Mouse (Mus musculus): Measurements from ENCODE around the gene Cdr2. TPM values are rescaled to one million over a fixed set of nuclear protein-coding genes. Genes with fewer than 3 reads are reported as not detected.
"Not testable (repeated sequence)": the region's sequence is repeated elsewhere in the genome, so short reads cannot be mapped to it uniquely, and the experiment has no call there.

The Cdr2 gene
- polyA plus RNA-seq, 2 experiments = 19.4 to 36.2 TPM

GRCm38 (mm10) chr7:120970112-120970511 lies 12.0 kb downstream of the Cdr2 start:
- 85% methylated on average over 5 of the region's 5 CpGs for WGBS
- TF ChIP-seq POLR2A (IDR thresholded peaks at IDR 0.05; ENCODE audit: borderline replicate concordance, extremely low read depth, insufficient read depth, insufficient read length) = no peak
- DNase-seq (ENCODE audit: low spot score) (no peak), ATAC-seq (ENCODE audit: low FRiP score, low read depth) (no peak)
- H3K4me1 ChIP-seq (ENCODE audit: control insufficient read depth, insufficient read depth, low read length) = 0 out of 2 replicates have a peak, but pooled peaks cover 3% of the 10 kb centered on the region
- H3K9ac ChIP-seq (ENCODE audit: low read depth, low read length, severe bottlenecking) = no peak overlapping the region
- no peak overlapping the region for H3K4me3 ChIP-seq (replicated peaks; ENCODE audit: low read length)
- H3K4me2 ChIP-seq (replicated peaks; ENCODE audit: low read depth, low read length, severe bottlenecking) = no peak overlapping the region
- H3K9me3 ChIP-seq (ENCODE audit: control insufficient read depth, low read length) = no peaks in the 10 kb centered on the region
- no peaks in the 10 kb centered on the region for H3K27me3 ChIP-seq (ENCODE audit: control insufficient read depth, insufficient read depth, low read length)
- H3K36me3 ChIP-seq (ENCODE audit: control insufficient read depth, insufficient read depth, low read length) = peaks cover 25% of the 10 kb centered on the region
- no peak overlapping the region for H3K27ac ChIP-seq (replicated peaks; ENCODE audit: low read depth, low read length)

DNA sequence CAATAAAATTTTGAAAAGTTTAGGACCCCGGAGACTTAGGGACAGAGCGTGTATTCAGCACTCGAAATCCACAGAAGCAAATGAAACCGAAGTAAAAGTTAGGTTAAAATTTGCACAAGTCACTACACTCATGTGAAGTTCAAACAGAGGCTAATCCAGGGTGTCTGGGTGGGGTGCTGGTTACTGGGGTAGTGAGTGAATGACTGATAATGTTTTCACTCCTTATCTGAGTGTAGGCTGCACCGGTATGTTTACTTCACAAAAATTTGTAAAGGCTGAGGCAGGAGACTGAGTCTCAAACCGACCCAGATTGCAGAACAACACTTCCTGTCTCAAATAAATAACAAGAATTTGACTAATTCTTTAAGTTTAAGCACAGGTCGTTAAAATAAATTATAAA lies 12.9 kb downstream of the Cdr2 start:
- Histone ChIP-seq H3K9ac (ENCODE audit: low read depth, low read length, severe bottlenecking) (no peak overlapping the region), H3K4me2 (replicated peaks; ENCODE audit: low read depth, low read length, severe bottlenecking) (no peak overlapping the region), H3K4me3 (replicated peaks; ENCODE audit: low read length) (no peak overlapping the region), H3K36me3 (ENCODE audit: control insufficient read depth, insufficient read depth, low read length) (peaks cover 25% of the 10 kb centered on the region), H3K27me3 (ENCODE audit: control insufficient read depth, insufficient read depth, low read length) (no peaks in the 10 kb centered on the region), H3K9me3 (ENCODE audit: control insufficient read depth, low read length) (no peaks in the 10 kb centered on the region), H3K27ac (replicated peaks; ENCODE audit: low read depth, low read length) (no peak overlapping the region), H3K4me1 (ENCODE audit: control insufficient read depth, insufficient read depth, low read length) (no peaks in the 10 kb centered on the region)
- ATAC-seq (ENCODE audit: low FRiP score, low read depth) = no peak
- no peak for DNase-seq (ENCODE audit: low spot score)
- 84% methylated on average over 7 of the region's 7 CpGs for WGBS
- no peak for TF ChIP-seq POLR2A (IDR thresholded peaks at IDR 0.05; ENCODE audit: borderline replicate concordance, extremely low read depth, insufficient read depth, insufficient read length)

- 79% methylated on average over 5 of the region's 5 CpGs for WGBS
Measured at GRCm38 (mm10) chr7:120963126-120963525, 19.0 kb downstream of the Cdr2 start.

GRCm38 (mm10) chr7:120961893-120962292 lies 20.2 kb downstream of the Cdr2 start:
- no peaks in the 10 kb centered on the region for H3K27me3 ChIP-seq (ENCODE audit: control insufficient read depth, insufficient read depth, low read length)
- no peak for ATAC-seq (ENCODE audit: low FRiP score, low read depth)
- WGBS = 70% methylated on average over 3 of the region's 3 CpGs
- peaks cover 34% of the 10 kb centered on the region for H3K36me3 ChIP-seq (ENCODE audit: control insufficient read depth, insufficient read depth, low read length)
- no peak overlapping the region for H3K9ac ChIP-seq (ENCODE audit: low read depth, low read length, severe bottlenecking)
- H3K4me2 ChIP-seq (replicated peaks; ENCODE audit: low read depth, low read length, severe bottlenecking) = no peak overlapping the region
- H3K9me3 ChIP-seq (ENCODE audit: control insufficient read depth, low read length) = no peaks in the 10 kb centered on the region
- TF ChIP-seq POLR2A (IDR thresholded peaks at IDR 0.05; ENCODE audit: borderline replicate concordance, extremely low read depth, insufficient read depth, insufficient read length) = no peak
- DNase-seq (ENCODE audit: low spot score) = no peak
- no peak overlapping the region for H3K4me3 ChIP-seq (replicated peaks; ENCODE audit: low read length)
- no peaks in the 10 kb centered on the region for H3K4me1 ChIP-seq (ENCODE audit: control insufficient read depth, insufficient read depth, low read length)
- no peak overlapping the region for H3K27ac ChIP-seq (replicated peaks; ENCODE audit: low read depth, low read length)

More at GRCm38 (mm10) chr7:120963126-120963525, 19.0 kb downstream of the Cdr2 start:
- no peak for DNase-seq (ENCODE audit: low spot score)
- H3K9me3 ChIP-seq (ENCODE audit: control insufficient read depth, low read length) = no peaks in the 10 kb centered on the region
- no peak overlapping the region for H3K9ac ChIP-seq (ENCODE audit: low read depth, low read length, severe bottlenecking)
- ATAC-seq (ENCODE audit: low FRiP score, low read depth) = no peak
- H3K36me3 ChIP-seq (ENCODE audit: control insufficient read depth, insufficient read depth, low read length) = peaks cover 34% of the 10 kb centered on the region
- no peak overlapping the region for H3K4me3 ChIP-seq (replicated peaks; ENCODE audit: low read length)
- no peak for TF ChIP-seq POLR2A (IDR thresholded peaks at IDR 0.05; ENCODE audit: borderline replicate concordance, extremely low read depth, insufficient read depth, insufficient read length)
- H3K27me3 ChIP-seq (ENCODE audit: control insufficient read depth, insufficient read depth, low read length) = no peaks in the 10 kb centered on the region
- no peaks in the 10 kb centered on the region for H3K4me1 ChIP-seq (ENCODE audit: control insufficient read depth, insufficient read depth, low read length)
- no peak overlapping the region for H3K27ac ChIP-seq (replicated peaks; ENCODE audit: low read depth, low read length)
- H3K4me2 ChIP-seq (replicated peaks; ENCODE audit: low read depth, low read length, severe bottlenecking) = no peak overlapping the region

DNA sequence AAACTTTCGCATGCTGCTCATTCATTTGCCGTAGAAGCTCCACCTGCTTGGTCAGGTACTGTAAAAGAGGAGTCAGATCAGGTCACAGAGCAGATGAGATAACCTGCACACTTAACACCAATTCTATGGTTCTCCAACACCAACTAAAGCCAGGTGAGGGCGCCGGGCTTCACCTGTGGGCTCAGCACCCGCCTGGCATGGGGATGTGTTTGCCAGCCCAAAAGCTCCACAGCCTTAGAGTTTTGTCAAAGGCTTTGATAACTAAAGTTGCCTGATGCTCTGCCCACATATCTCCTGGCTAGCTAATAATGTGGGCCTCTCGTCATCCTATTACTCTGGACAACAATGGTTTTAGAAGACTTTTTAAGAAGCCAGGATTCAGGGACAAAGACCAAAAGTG lies 21.5 kb downstream of the Cdr2 start:
- Histone ChIP-seq H3K36me3 (ENCODE audit: control insufficient read depth, insufficient read depth, low read length) (peaks cover 35% of the 10 kb centered on the region), H3K4me1 (ENCODE audit: control insufficient read depth, insufficient read depth, low read length) (no peaks in the 10 kb centered on the region), H3K4me2 (replicated peaks; ENCODE audit: low read depth, low read length, severe bottlenecking) (no peak overlapping the region), H3K9me3 (ENCODE audit: control insufficient read depth, low read length) (no peaks in the 10 kb centered on the region), H3K27ac (replicated peaks; ENCODE audit: low read depth, low read length) (no peak overlapping the region), H3K9ac (ENCODE audit: low read depth, low read length, severe bottlenecking) (no peak overlapping the region), H3K4me3 (replicated peaks; ENCODE audit: low read length) (no peak overlapping the region), H3K27me3 (ENCODE audit: control insufficient read depth, insufficient read depth, low read length) (no peaks in the 10 kb centered on the region)
- DNase-seq (ENCODE audit: low spot score) (no peak), ATAC-seq (ENCODE audit: low FRiP score, low read depth) (no peak)
- WGBS = 85% methylated on average over 6 of the region's 6 CpGs
- no peak for TF ChIP-seq POLR2A (IDR thresholded peaks at IDR 0.05; ENCODE audit: borderline replicate concordance, extremely low read depth, insufficient read depth, insufficient read length)

DNA sequence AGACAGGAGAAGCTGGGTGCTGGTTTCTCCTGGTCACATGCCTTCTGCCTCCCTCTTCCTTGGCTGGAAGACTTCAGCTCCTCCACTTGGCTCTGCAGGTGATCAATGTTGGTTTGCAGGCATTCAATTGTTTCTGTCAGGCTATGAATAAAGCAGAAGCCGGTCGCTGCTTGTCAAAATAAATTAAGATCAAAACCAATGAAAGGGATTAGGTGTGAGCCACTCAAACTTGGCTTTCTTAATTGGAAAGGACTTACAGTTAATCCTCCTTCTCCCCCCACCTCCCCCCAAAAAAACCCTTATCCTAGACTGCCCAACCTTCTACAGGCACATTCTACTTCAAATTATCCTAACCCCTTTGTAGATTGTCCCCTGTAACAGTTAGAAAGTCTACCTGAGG lies 22.0 kb downstream of the Cdr2 start:
- Histone ChIP-seq H3K27me3 (ENCODE audit: control insufficient read depth, insufficient read depth, low read length) (no peaks in the 10 kb centered on the region), H3K4me2 (replicated peaks; ENCODE audit: low read depth, low read length, severe bottlenecking) (no peak overlapping the region), H3K36me3 (ENCODE audit: control insufficient read depth, insufficient read depth, low read length) (peaks cover 35% of the 10 kb centered on the region), H3K4me1 (ENCODE audit: control insufficient read depth, insufficient read depth, low read length) (no peaks in the 10 kb centered on the region), H3K27ac (replicated peaks; ENCODE audit: low read depth, low read length) (no peak overlapping the region), H3K9ac (ENCODE audit: low read depth, low read length, severe bottlenecking) (no peak overlapping the region), H3K4me3 (replicated peaks; ENCODE audit: low read length) (no peak overlapping the region), H3K9me3 (ENCODE audit: control insufficient read depth, low read length) (no peaks in the 10 kb centered on the region)
- no peak for TF ChIP-seq POLR2A (IDR thresholded peaks at IDR 0.05; ENCODE audit: borderline replicate concordance, extremely low read depth, insufficient read depth, insufficient read length)
- DNase-seq (ENCODE audit: low spot score) (no peak), ATAC-seq (ENCODE audit: low FRiP score, low read depth) (no peak)
- WGBS = 81% methylated on average over 2 of the region's 2 CpGs

GRCm38 (mm10) chr7:120953591-120953990 lies 28.5 kb downstream of the Cdr2 start:
- not testable (repeated sequence) for DNase-seq (ENCODE audit: low spot score); H3K9me3 ChIP-seq (ENCODE audit: control insufficient read depth, low read length); H3K4me3 ChIP-seq (replicated peaks; ENCODE audit: low read length); H3K27ac ChIP-seq (replicated peaks; ENCODE audit: low read depth, low read length); H3K4me2 ChIP-seq (replicated peaks; ENCODE audit: low read depth, low read length, severe bottlenecking); H3K27me3 ChIP-seq (ENCODE audit: control insufficient read depth, insufficient read depth, low read length); H3K9ac ChIP-seq (ENCODE audit: low read depth, low read length, severe bottlenecking); H3K4me1 ChIP-seq (ENCODE audit: control insufficient read depth, insufficient read depth, low read length); ATAC-seq (ENCODE audit: low FRiP score, low read depth)
- H3K36me3 ChIP-seq (ENCODE audit: control insufficient read depth, insufficient read depth, low read length) = peaks cover 27% of the 10 kb centered on the region
- 87% methylated on average over 7 of the region's 7 CpGs for WGBS

Data from limb, embryonic 14.5 days (tissue).